Mouse (Mus musculus): ENCODE results near the gene Tnnt3. TPM values are rescaled to one million over a fixed set of nuclear protein-coding genes. Genes with fewer than 3 reads are reported as not detected.

The Tnnt3 gene
- total RNA-seq, 4 experiments from 2014 or later, result 1.1 to 1.5 (median 1.3) TPM; not detected in 1

Other genes starting within 250 kb of the Tnnt3 start
- gene Gm2431, start 240.5 kb upstream of the Tnnt3 start, total RNA-seq (2022), result not detected
- not detected for gene Gm4559, start 224.5 kb upstream of the Tnnt3 start, total RNA-seq (2022)
- gene Krtap5-1, start 201.7 kb upstream of the Tnnt3 start, total RNA-seq (2022), result not detected
- gene Krtap5-4, start 195.3 kb upstream of the Tnnt3 start, total RNA-seq (2022), result not detected
- gene Ifitm10, start 125.1 kb upstream of the Tnnt3 start, total RNA-seq (2022), result 1 to 10 TPM; 2.7 to 7.8 (median 5.3) TPM
- 10 to 100 TPM in 3 of 4 experiments, 1 to 10 TPM in 1; 9.0 to 16.1 (median 11.0) TPM for gene Gm49369, start 116.2 kb upstream of the Tnnt3 start, total RNA-seq (2022)
- 1,000 to 10,000 TPM in 2 of 4 experiments, 100 to 1,000 TPM in 2; 808 to 1,559 (median 1,212) TPM for gene Ctsd, start 110.8 kb upstream of the Tnnt3 start, total RNA-seq (2022)
- 1 to 10 TPM in 1 of 4 experiments, not detected in 3; 1.2 TPM for gene Syt8, start 64.0 kb upstream of the Tnnt3 start, total RNA-seq (2022)
- 1 to 10 TPM in 1 of 4 experiments, under 1 TPM in 3; 0.43 to 1.1 (median 0.85) TPM for gene Tnni2, start 57.0 kb upstream of the Tnnt3 start, total RNA-seq (2022)
- 10 to 100 TPM; 18.1 to 31.9 (median 21.4) TPM for gene Lsp1, start 38.0 kb upstream of the Tnnt3 start, total RNA-seq (2022)
- gene Mrpl23, start 33.9 kb downstream of the Tnnt3 start, total RNA-seq (2022), result 10 to 100 TPM in 1 of 4 experiments, 1 to 10 TPM in 3; 2.2 to 13.7 (median 4.8) TPM
- gene Igf2, start 168.0 kb downstream of the Tnnt3 start, total RNA-seq (2022), result 10 to 100 TPM; 17.1 to 37.9 (median 21.7) TPM
- not detected for gene Gm49394, start 171.1 kb downstream of the Tnnt3 start, total RNA-seq (2022)
- not detected for gene Ins2, start 244.5 kb downstream of the Tnnt3 start, total RNA-seq (2022)

Measured in adrenal gland, adult 8-10 months (tissue).